Mouse (Mus musculus) forebrain, embryonic 10.5 days (tissue): ENCODE measurements around the gene Tbata. TPM values are rescaled to one million over a fixed set of nuclear protein-coding genes. Genes with fewer than 3 reads are reported as not detected.

ENCODE experiments used
- DNase-seq: peaks from one replicate; pipeline ENCODE4 v3.0.0-alpha.2; 2017; ENCODE audit warnings: low spot score; ENCODE audit errors: extremely low spot score
- H3K27ac ChIP-seq: fragments of 300-500 bp; sonication (generic); 2 replicates; pipeline ENCODE4 v1.5.1; 2016; ENCODE audit warnings: mild to moderate bottlenecking
- H3K27me3 ChIP-seq: fragments of 300-500 bp; sonication (generic); 2 replicates; pipeline ENCODE4 v1.6.1; 2016; ENCODE audit warnings: mild to moderate bottlenecking; ENCODE audit not compliant: poor library complexity, severe bottlenecking
- H3K36me3 ChIP-seq: fragments of 300-500 bp; sonication (generic); replicated peaks from 2 replicates; pipeline ENCODE4 v1.6.1; 2016; ENCODE audit warnings: mild to moderate bottlenecking, moderate library complexity
- H3K4me1 ChIP-seq: fragments of 300-500 bp; sonication (generic); 2 replicates; pipeline ENCODE4 v1.6.1; 2016
- H3K4me3 ChIP-seq: fragments of 300-500 bp; sonication (generic); 2 replicates; pipeline ENCODE4 v1.5.1; 2016; ENCODE audit warnings: mild to moderate bottlenecking, moderate library complexity
- H3K9me3 ChIP-seq: fragments of 300-500 bp; sonication (generic); 2 replicates; pipeline ENCODE4 v1.6.1; 2016; ENCODE audit warnings: mild to moderate bottlenecking, moderate library complexity
- WGBS: fragments of 180-500 bp; shearing (Covaris S2); methylation state at CpG from one replicate; pipeline ENCODE4 v1.1.7; 2016; 5-methylcytosine and 5-hydroxymethylcytosine counted together
- polyA plus RNA-seq: library from polyadenylated mRNA; unstranded; fragments of >200 nt; fragmentation: Nextera tagmentation; extraction: Ambion mirVana; gene quantifications from 2 replicates; pipeline ENCODE4 v1.2.1, GENCODE M21; 2016

Gene Tbata
- polyA plus RNA-seq, 1 experiment from 2014 or later = not detected

GRCm38 (mm10) chr10:61174711-61175441, 3.1 kb downstream of the Tbata start:
- peaks cover 36% of the 10 kb centered on the region for H3K27me3 ChIP-seq
- H3K36me3 ChIP-seq = no peaks in the 10 kb centered on the region
- no peak overlapping the region for H3K27ac ChIP-seq
- 58% methylated on average over 13 of the region's 13 CpGs for WGBS
- no peak overlapping the region for H3K4me3 ChIP-seq
- DNase-seq = no peak
- peaks cover 17% of the 10 kb centered on the region for H3K4me1 ChIP-seq
- H3K9me3 ChIP-seq = no peaks in the 10 kb centered on the region

- H3K4me1 ChIP-seq = peaks cover 17% of the 10 kb centered on the region
- peak overlapping the region; percentile 27; the same call in 1 of the 2 replicates for H3K4me3 ChIP-seq
- no peaks in the 10 kb centered on the region for H3K36me3 ChIP-seq
- 17% methylated on average over 24 of the region's 24 CpGs for WGBS
- no peaks in the 10 kb centered on the region for H3K9me3 ChIP-seq
- peaks cover 36% of the 10 kb centered on the region for H3K27me3 ChIP-seq
- peak; percentile 44 for DNase-seq
- no peak overlapping the region for H3K27ac ChIP-seq
These were observed 3.9 kb downstream of the Tbata start for GRCm38 (mm10) chr10:61175442-61176204.

DNA sequence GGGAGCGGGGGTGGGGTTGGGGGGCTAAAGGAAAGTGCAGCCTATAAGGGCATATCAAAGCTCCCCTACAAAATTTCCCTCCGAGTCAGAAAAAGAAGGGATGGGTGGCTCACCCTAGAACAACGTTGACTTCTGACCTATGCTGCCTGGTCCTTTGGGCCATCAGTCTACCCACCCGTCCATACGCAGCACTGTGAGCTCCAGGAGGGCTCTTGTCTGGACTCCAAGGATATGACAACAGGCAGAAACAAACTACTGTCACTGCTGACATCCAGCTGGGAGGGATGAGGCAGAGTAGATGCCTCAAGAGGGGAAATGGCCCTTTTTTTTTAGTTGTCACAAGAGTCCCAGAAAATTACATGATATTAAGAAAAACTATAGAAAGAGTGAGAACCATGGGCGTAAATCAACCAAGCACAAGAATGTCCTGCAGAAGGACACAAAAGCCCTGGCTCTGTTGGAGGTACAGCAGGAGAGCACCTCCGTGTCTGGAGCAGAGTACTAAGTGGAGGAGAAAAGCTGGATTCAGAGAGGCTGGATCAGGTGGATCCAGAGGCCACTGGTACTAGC, 4.6 kb downstream of the Tbata start:
- H3K4me3 ChIP-seq = peak overlapping the region; percentile 27; the same call in 1 of the 2 replicates
- H3K9me3 ChIP-seq = no peaks in the 10 kb centered on the region
- no peak for DNase-seq
- H3K4me1 ChIP-seq = peaks cover 17% of the 10 kb centered on the region
- peaks cover 36% of the 10 kb centered on the region for H3K27me3 ChIP-seq
- no peaks in the 10 kb centered on the region for H3K36me3 ChIP-seq
- no peak overlapping the region for H3K27ac ChIP-seq
- WGBS = 41% methylated on average over 7 of the region's 7 CpGs

GRCm38 (mm10) chr10:61177751-61178150, 6.0 kb downstream of the Tbata start:
- H3K27ac ChIP-seq = no peak overlapping the region
- 85% methylated on average over 4 of the region's 4 CpGs for WGBS
- H3K27me3 ChIP-seq = peaks cover 36% of the 10 kb centered on the region
- DNase-seq = no peak
- H3K4me3 ChIP-seq = no peak overlapping the region
- H3K9me3 ChIP-seq = no peaks in the 10 kb centered on the region
- peaks cover 14% of the 10 kb centered on the region for H3K4me1 ChIP-seq
- H3K36me3 ChIP-seq = no peaks in the 10 kb centered on the region

GRCm38 (mm10) chr10:61178687-61179086, 6.9 kb downstream of the Tbata start:
- peaks cover 36% of the 10 kb centered on the region for H3K27me3 ChIP-seq
- no peaks in the 10 kb centered on the region for H3K36me3 ChIP-seq
- H3K9me3 ChIP-seq = no peaks in the 10 kb centered on the region
- peaks cover 14% of the 10 kb centered on the region for H3K4me1 ChIP-seq
- WGBS = 86% methylated on average over 8 of the region's 8 CpGs
- DNase-seq = no peak
- H3K27ac ChIP-seq = no peak overlapping the region
- H3K4me3 ChIP-seq = no peak overlapping the region

DNA sequence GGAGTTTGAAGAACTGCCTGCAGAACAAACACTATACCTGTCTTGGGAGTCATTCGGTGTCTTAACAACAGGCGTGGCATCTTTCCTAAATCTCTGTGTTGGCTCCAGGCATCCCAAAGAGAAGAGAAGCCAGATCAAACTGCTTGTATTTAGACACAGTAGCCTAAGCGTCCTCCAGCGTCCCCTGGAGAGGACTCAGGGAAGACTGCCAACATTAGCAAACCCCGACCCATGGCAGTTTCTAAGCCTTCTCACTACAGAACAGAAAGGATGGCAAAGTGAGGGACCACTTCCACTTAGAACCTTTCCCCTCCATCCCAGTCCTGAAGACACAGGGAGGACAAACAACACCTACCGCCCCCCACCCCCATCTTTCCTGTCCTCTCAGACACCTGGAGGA, 8.2 kb downstream of the Tbata start:
- DNase-seq = no peak
- peaks cover 26% of the 10 kb centered on the region for H3K27me3 ChIP-seq
- no peaks in the 10 kb centered on the region for H3K9me3 ChIP-seq
- 89% methylated on average over 6 of the region's 6 CpGs for WGBS
- peaks cover 18% of the 10 kb centered on the region for H3K4me1 ChIP-seq
- no peak overlapping the region for H3K27ac ChIP-seq
- no peak overlapping the region for H3K4me3 ChIP-seq
- H3K36me3 ChIP-seq = no peaks in the 10 kb centered on the region

GRCm38 (mm10) chr10:61187001-61187400, 15.2 kb downstream of the Tbata start:
- H3K27ac ChIP-seq = no peak overlapping the region
- H3K9me3 ChIP-seq = no peaks in the 10 kb centered on the region
- H3K27me3 ChIP-seq = no peaks in the 10 kb centered on the region
- H3K4me3 ChIP-seq = no peak overlapping the region
- 83% methylated on average over 3 of the region's 3 CpGs for WGBS
- peaks cover 31% of the 10 kb centered on the region for H3K4me1 ChIP-seq
- DNase-seq = no peak
- no peaks in the 10 kb centered on the region for H3K36me3 ChIP-seq

GRCm38 (mm10) chr10:61188010-61188409, 16.3 kb downstream of the Tbata start:
- 75% methylated on average over 3 of the region's 3 CpGs for WGBS
- Histone ChIP-seq H3K36me3 (no peaks in the 10 kb centered on the region), H3K9me3 (no peaks in the 10 kb centered on the region), H3K27me3 (no peaks in the 10 kb centered on the region), H3K4me1 (peaks cover 31% of the 10 kb centered on the region), H3K27ac (no peak overlapping the region), H3K4me3 (no peak overlapping the region)
- DNase-seq = no peak

GRCm38 (mm10) chr10:61194611-61195010, 22.9 kb downstream of the Tbata start:
- no peaks in the 10 kb centered on the region for H3K9me3 ChIP-seq
- 85% methylated on average over 9 of the region's 9 CpGs for WGBS
- H3K36me3 ChIP-seq = no peaks in the 10 kb centered on the region
- no peak overlapping the region for H3K27ac ChIP-seq
- DNase-seq = no peak
- peaks cover 1% of the 10 kb centered on the region for H3K4me1 ChIP-seq
- H3K4me3 ChIP-seq = no peak overlapping the region
- no peaks in the 10 kb centered on the region for H3K27me3 ChIP-seq

- Histone ChIP-seq H3K36me3 (no peaks in the 10 kb centered on the region), H3K9me3 (no peaks in the 10 kb centered on the region), H3K27ac (no peak overlapping the region), H3K27me3 (no peaks in the 10 kb centered on the region), H3K4me3 (no peak overlapping the region), H3K4me1 (peaks cover 7% of the 10 kb centered on the region)
- WGBS = 86% methylated on average over 8 of the region's 8 CpGs
- DNase-seq = no peak
These were observed 23.5 kb downstream of the Tbata start for GRCm38 (mm10) chr10:61195216-61195615.

GRCm38 (mm10) chr10:61195718-61196291, 24.1 kb downstream of the Tbata start:
- Histone ChIP-seq H3K27ac (no peak overlapping the region), H3K36me3 (no peaks in the 10 kb centered on the region), H3K4me3 (no peak overlapping the region), H3K9me3 (no peaks in the 10 kb centered on the region), H3K27me3 (no peaks in the 10 kb centered on the region), H3K4me1 (peaks cover 13% of the 10 kb centered on the region)
- DNase-seq = no peak
- 89% methylated on average over 5 of the region's 5 CpGs for WGBS

- 28% methylated on average over 11 of the region's 11 CpGs for WGBS
- Histone ChIP-seq H3K4me3 (no peak overlapping the region), H3K9me3 (no peaks in the 10 kb centered on the region), H3K27ac (peak overlapping the region; percentile 62), H3K4me1 (peaks cover 22% of the 10 kb centered on the region), H3K36me3 (no peaks in the 10 kb centered on the region), H3K27me3 (no peaks in the 10 kb centered on the region)
- DNase-seq = peak; percentile 86
These were observed 27.9 kb downstream of the Tbata start for GRCm38 (mm10) chr10:61199566-61200213.
